Mouse (Mus musculus): ENCODE data around the gene Tbc1d5.

The Tbc1d5 gene

GRCm38 (mm10) chr17:50879910-50880309, 299.2 kb downstream of the Tbc1d5 start:
- no peak for DNase-seq (ENCODE audit: low spot score in 2 of 2)

- no peak for DNase-seq (ENCODE audit: low spot score in 2 of 2)
Observed at GRCm38 (mm10) chr17:50876451-50876850, 302.7 kb downstream of the Tbc1d5 start.

DNA sequence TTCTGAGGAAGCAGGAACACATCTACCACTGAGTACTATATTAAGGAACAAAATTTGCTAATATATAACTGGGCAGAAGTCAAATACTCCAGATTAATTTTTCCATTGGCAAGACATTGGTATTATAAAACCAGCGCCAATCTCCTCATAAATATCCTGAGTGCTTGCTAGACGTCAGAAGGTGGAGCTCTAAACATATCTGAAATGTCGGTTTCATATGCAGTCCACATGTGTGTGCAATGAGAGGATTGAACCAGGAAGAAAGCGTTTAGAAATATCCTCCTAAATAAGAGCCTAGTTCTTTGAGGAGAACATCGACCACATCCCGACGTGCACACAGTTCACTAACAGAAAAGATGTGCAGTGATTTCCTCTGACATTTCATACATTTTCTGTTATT, 305.1 kb downstream of the Tbc1d5 start:
- no peak for DNase-seq (ENCODE audit: low spot score in 2 of 2)

- DNase-seq (ENCODE audit: low spot score in 2 of 2), result no peak
Observed at GRCm38 (mm10) chr17:50872600-50872999, 306.6 kb downstream of the Tbc1d5 start.

DNA sequence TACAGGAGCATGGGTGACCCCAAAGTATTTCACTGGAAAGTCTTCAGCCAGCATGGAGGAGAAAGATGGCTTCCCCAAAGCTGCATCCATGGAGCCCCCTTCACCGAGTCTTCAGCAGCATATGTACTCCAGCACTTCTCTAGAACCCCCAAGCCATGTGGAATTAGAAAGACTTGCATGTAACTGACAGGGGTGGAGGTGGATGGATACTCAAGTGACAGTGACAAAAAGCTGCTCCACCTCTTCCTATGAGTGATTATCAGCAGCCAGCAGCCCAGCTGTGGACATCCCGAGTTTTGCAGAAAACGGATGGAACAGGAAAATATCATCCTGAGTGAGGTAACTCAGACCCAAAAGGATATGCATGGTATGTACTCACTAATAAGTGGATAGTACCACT, 311.9 kb downstream of the Tbc1d5 start:
- DNase-seq (ENCODE audit: low spot score in 2 of 2), result no peak

DNA sequence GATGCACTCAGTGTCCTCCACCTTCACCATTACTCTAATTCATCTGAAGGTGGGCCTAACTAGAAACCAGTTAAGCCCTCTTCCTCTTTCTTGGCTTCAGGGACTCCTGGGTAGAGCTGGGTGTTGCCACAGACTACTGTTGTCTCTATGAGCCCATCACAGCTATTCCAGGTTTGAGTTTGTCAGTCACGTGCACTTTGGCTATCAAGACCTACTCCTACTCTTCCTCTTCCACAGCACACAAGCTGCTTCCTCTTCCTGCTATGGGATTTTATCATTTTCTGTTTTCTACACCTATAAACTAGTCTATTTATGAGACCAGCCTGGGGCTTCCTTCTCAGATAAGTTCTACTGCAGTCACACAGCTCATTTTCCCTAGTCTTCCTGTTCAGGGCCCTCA, 314.4 kb downstream of the Tbc1d5 start:
- no peak for DNase-seq (ENCODE audit: low spot score in 2 of 2)

GRCm38 (mm10) chr17:50853220-50853619, 325.9 kb downstream of the Tbc1d5 start:
- no peak for DNase-seq (ENCODE audit: low spot score in 2 of 2)

DNA sequence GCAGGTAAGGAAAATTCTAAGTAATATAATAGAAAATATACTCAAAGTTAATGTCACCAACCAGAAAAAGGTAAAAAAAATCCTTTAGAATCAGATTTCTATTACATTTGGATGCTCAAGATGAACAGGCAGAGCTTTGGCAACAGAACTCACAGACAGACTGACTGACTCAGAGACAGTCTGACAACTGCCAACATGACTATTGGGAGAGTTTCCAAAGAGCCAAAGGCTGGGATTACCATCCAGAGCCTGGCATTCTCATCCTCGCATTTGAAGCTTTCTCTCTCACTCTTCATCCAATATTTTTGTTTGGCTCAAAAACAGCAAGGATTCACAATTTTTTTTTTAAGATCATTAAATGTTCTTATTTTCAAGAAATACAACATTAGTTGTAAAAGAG, 327.8 kb downstream of the Tbc1d5 start:
- no peak for DNase-seq (ENCODE audit: low spot score in 2 of 2)

DNA sequence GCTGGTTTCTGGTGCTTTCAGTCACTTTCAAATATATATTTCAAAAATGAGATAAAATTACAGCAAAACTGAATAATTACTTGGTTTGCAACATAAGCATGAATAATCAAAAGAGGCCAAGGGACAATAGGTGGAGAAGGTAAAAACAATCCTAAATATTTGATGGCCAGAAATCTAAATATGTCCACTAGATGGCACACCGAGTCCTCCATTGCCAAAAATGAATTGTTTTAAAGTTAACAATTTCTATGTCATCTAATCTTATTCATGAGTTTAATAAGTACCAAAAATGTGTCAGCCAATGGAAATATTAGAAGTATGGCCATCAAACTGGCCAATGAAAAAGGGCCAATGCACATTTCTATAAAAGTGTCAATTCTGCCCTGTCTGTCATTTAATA, 365.1 kb downstream of the Tbc1d5 start:
- DNase-seq (ENCODE audit: low spot score in 2 of 2), result peak in 1 of 2 experiments; percentile 23

- no peak for DNase-seq (ENCODE audit: low spot score in 2 of 2)
Observed at GRCm38 (mm10) chr17:50813580-50813979, 365.6 kb downstream of the Tbc1d5 start.

GRCm38 (mm10) chr17:50805631-50806030, 373.5 kb downstream of the Tbc1d5 start:
- no peak for DNase-seq (ENCODE audit: low spot score in 2 of 2)

DNA sequence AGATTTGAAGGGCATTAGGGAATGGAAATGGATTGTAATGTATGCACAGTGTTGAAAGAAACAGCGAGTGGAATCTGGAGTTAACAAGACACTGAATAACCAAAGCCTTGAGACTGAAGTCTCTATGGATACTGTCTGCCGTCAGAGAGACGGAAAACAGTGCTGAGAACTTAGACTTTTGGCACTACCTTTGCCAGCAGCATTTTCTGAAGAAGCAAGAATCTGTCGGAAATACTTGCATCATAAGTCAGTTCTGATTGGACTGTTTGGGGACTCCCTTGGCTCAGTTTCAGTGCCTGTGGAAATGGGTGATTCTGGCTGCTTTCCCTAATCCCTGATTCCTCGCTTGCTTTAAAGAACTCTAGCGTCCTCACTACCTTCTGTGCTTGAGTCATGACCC, 375.9 kb downstream of the Tbc1d5 start:
- no peak for DNase-seq (ENCODE audit: low spot score in 2 of 2)

GRCm38 (mm10) chr17:50802380-50802779, 376.8 kb downstream of the Tbc1d5 start:
- DNase-seq (ENCODE audit: low spot score in 2 of 2), result no peak

- peak; percentile 11 to 63 for DNase-seq (ENCODE audit: low spot score in 2 of 2)
Observed at GRCm38 (mm10) chr17:50795445-50796095, 383.6 kb downstream of the Tbc1d5 start.

DNA sequence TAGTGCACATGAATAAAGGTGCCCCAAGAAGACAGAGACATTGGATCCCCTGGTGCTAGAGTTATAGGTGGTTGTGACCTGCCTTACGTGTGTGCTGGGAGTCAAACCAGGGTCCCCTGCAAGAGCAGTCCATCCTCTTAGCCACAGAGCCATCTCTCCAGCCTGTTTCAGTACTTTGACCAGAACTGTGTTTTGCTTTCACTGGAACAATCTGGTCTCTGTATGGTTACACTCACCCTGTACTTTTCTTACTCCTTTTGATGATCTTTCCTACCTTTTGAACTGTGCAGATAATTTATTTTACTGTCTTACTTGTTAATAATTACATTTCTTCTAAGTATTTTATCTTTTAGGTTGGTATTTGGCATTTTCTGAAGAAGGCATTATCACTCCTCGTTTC, 387.5 kb downstream of the Tbc1d5 start:
- DNase-seq (ENCODE audit: low spot score in 2 of 2), result no peak

DNA sequence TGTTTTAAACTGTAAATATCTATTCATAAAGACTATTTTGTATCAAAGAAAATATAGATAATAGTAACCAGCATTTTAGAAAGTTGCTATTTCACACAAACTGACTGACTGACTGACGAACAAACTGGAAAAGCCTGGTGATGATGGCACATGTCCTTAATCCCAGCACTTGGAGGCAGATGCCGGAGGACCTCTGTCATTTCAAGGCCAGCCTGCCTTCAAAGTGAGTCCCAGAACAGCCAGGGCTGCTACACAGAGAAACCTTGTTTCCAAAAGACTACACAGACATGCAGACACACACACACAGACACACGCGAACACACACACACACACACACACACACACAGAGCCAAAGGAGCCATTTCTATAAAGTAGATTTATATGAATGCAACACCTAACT, 390.3 kb downstream of the Tbc1d5 start:
- no peak for DNase-seq (ENCODE audit: low spot score in 2 of 2)

GRCm38 (mm10) chr17:50775247-50775646, 403.9 kb downstream of the Tbc1d5 start:
- DNase-seq (ENCODE audit: low spot score in 2 of 2), result no peak

DNA sequence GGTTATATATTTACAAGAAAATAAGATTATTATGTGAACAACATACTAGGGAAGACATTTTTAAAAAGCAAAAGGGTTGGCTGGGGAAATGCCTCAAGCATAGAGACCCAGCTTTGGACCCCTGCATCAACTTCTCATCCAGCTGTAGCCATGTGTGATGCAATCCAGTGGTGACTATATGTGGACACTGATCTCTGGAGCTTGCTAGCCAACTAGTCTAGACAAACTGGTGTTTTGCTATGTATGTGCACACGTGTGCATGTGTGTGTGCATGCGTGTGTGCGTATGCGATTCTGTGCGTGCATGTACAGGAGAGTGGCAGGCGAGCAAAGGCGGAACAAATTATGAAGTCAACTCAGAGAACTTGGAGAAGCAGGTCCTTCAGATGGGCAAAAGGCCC, 414.8 kb downstream of the Tbc1d5 start:
- DNase-seq (ENCODE audit: low spot score in 2 of 2), result no peak

GRCm38 (mm10) chr17:50763407-50763806, 415.7 kb downstream of the Tbc1d5 start:
- DNase-seq (ENCODE audit: low spot score in 2 of 2), result peak; percentile 6 to 22

DNA sequence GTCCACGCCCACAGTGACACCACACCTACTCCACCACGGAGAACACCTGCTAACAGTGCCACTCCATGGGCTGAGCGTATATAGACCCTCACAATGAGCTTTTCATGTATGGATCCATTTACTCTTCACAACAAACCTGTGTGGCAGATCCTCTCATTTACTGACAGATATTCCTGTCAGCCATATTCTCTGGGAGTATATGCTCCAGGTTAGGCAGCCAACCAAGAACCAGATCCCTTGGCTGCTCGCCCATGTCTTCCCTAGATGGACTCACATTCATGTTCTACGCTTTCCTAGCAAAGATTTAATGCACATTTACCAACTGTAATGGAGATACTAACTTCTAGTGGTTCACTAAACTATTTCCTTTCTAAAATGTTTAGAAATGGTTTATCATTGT, 416.9 kb downstream of the Tbc1d5 start:
- DNase-seq (ENCODE audit: low spot score in 2 of 2), result no peak

GRCm38 (mm10) chr17:50761082-50761481, 418.1 kb downstream of the Tbc1d5 start:
- no peak for DNase-seq (ENCODE audit: low spot score in 2 of 2)

DNA sequence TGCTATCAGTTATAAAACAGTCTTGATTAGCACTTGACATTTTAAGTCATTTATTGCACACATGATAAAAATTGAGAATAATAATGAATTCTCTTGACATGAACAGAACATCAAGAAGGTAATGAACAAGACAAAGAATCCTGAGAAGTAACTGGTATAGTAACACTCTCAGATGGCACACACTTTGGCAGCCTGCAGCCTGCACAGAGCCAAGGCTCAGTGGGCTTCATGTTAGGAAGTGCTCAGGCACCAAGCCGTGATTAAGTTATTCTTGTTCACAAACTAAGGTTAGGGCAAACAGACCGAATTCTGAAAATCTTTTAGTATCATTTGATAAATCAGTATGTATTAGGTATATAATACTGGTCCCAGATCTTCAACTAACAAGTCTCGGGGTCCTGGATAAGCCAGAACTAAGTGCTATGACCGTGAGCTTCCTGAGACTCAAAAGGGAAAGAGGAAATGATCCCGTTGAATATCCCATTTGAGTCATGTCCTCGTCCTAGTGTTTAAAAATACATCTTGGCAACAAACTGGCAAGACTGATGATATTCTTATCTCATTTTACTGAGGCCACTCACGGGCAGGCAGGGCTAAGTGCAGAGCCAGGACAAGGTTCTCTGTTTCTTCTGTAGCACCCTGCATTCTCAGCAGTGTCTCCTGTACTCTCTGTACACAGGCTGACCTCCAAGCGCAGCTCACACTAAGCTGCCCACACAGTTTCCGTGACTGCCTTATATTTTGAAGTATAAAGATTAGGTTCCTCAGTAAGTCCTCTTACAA, 425.6 kb downstream of the Tbc1d5 start:
- DNase-seq (ENCODE audit: low spot score in 2 of 2), result no peak

DNA sequence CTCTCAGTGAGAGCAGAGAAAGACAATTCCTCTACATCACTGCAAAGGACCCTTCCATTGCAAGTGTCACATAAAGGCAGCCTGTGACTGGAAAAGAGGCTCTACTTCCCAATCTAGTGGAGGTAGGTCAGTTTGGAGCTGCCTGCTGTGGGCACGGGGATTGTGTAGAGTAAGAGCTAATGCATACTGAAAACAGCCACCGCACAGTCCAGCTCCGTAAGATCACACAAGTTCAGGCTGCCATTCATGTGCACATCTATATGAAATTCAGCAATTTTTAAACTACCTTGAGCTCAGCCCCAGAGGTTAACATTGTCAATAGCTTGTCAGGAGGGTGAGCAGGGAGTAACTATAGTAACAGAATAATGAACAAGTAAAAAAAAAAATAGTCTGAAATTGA, 426.4 kb downstream of the Tbc1d5 start:
- DNase-seq (ENCODE audit: low spot score in 2 of 2), result no peak

Measured in thymus, postnatal 10 days (tissue).